Mouse (Mus musculus): ENCODE measurements around the gene Bricd5. TPM values are rescaled to one million over a fixed set of nuclear protein-coding genes. Genes with fewer than 3 reads are reported as not detected.

Gene Bricd5
- total and polyA plus RNA-seq, 3 experiments, result 0.98 TPM; not detected in 2

DNA sequence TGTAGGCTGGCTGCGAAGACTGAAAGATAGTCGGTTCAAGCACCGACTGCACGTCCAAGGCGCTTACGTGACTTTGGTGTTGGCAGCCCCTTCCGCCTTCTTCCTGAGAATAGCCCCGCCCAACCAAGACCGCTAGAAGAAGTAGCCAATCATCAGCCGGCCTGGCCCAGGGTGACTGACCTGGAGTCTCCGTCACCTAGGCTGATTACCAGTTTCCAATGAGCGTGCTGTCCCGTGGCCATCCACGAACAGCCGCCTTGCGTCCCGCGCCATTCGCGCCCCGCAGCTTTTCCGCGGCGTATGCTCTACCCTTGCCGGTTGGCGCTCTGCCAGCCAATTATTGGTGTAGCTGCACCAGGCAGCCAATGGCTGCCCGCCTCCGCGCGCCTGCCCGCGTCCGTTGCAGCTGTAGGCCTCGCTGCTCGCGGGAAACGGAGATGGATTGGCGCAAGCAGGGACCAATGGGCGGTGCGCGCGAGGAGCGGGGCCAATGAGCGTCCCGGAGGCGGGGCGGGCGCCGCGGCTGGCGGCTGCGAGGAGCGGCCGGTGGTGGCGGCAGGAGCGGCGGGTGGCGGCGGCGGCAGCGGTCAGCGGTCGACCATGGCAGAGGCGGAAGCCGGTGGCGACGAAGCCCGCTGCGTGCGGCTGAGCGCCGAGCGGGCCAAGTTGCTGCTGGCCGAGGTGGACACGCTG lies 3.6 kb upstream of the Bricd5 start, which contains the start of the genes E4f1 and Pgp (continued):
- TF ChIP-seq ZMIZ1 (IDR thresholded peaks at IDR 0.05; ENCODE audit: low read depth, low read length) (peak; percentile 84), BHLHE40 (IDR thresholded peaks at IDR 0.05; ENCODE audit: low read depth, low read length) (peak; percentile 54; the same call in 1 of the 2 replicates), SMC3 (IDR thresholded peaks at IDR 0.05; ENCODE audit: low read depth, low read length) (no peak), USF2 (conservative IDR thresholded peaks at IDR 0.05; ENCODE audit: low read depth, low read length) (no peak), UBTF (IDR thresholded peaks at IDR 0.05; ENCODE audit: low read depth, low read length) (no peak), TCF12 (IDR thresholded peaks at IDR 0.05; ENCODE audit: low read depth, low read length) (peak; percentile 76; the same call in 1 of the 2 replicates), CTCF (conservative IDR thresholded peaks at IDR 0.05 in 1 of 2, IDR thresholded peaks at IDR 0.05 in 1 of 2; ENCODE audit: low read depth in 2 of 2, low read length in 2 of 2) (no peak), MXI1 (IDR thresholded peaks at IDR 0.05; ENCODE audit: low read depth, low read length) (peak; percentile 81), NRF1 (IDR thresholded peaks at IDR 0.05; ENCODE audit: low read depth, low read length) (peak; percentile 78)

DNA sequence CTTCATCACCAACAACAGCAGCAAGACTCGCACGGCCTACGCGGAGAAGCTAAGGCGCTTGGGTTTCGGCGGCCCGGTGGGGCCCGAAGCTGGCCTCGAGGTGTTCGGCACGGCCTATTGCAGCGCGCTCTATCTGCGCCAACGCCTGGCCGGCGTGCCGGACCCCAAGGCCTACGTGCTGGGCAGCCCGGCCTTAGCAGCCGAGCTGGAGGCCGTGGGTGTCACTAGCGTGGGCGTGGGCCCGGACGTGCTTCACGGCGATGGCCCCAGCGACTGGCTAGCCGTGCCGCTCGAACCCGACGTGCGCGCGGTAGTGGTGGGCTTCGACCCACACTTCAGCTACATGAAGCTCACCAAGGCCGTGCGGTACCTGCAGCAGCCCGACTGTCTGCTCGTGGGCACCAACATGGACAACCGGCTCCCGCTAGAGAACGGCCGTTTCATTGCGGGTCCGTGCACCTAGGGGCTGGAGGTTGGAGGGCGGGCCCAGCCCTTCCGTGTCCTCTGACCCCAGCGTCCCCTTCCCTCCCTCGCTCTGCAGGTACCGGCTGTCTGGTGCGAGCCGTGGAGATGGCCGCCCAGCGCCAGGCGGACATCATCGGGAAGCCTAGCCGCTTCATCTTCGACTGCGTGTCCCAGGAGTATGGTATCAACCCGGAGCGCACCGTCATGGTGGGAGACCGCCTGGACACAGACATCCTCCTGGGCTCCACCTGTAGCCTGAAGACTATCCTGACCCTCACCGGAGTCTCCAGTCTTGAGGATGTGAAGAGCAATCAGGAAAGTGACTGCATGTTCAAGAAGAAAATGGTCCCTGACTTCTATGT lies 2.8 kb upstream of the Bricd5 start:
- dilution Hi-C loops (cut with MboI; ENCODE audit: extremely low pct_ligation_motif_present, extremely low pct_unique_long_range_greater_than_20kb, low sequenced_read_pairs) (no loop called here), in situ Hi-C loops (cut with MboI; ENCODE audit: low pct_ligation_motif_present, low pct_unique_long_range_greater_than_20kb, low sequenced_read_pairs) (no loop called here)
- Histone ChIP-seq H3K27me3 (replicated peaks) (no peaks in the 10 kb centered on the region), H3K36me3 (replicated peaks in 1 of 2; ENCODE audit: control insufficient read depth in 1 of 2, insufficient read depth in 1 of 2, low read length in 1 of 2) (peaks cover 28 to 52% of the 10 kb centered on the region in 2 experiments), H3K4me1 (ENCODE audit: control insufficient read depth in 1 of 2, insufficient read depth in 2 of 2) (peaks cover 11 to 23% of the 10 kb centered on the region in 2 experiments), H3K9ac (ENCODE audit: insufficient read depth, low read depth) (peak overlapping the region; percentile 84), H3K27ac (ENCODE audit: insufficient read depth, low read depth) (peak overlapping the region; percentile 34; the same call in 1 of the 2 replicates), H3K4me3 (replicated peaks in 1 of 3; ENCODE audit: low read depth in 2 of 3, low read length in 2 of 3, poor library complexity in 1 of 3) (peak overlapping the region; percentile 85 to 98 (median 89)), H3K79me2 (replicated peaks; ENCODE audit: control insufficient read depth, extremely low read depth, insufficient read depth, poor library complexity, severe bottlenecking) (peaks cover 7% of the 10 kb centered on the region; the same call in 1 of the 2 replicates), H3K9me3 (replicated peaks; ENCODE audit: low read length) (no peaks in the 10 kb centered on the region), H3K4me2 (ENCODE audit: insufficient read depth, low read depth, poor library complexity, severe bottlenecking) (peak overlapping the region; percentile 97)
- no peak for DNase-seq (ENCODE audit: extremely low read depth)
- no peak for TF ChIP-seq PAX5 (IDR thresholded peaks at IDR 0.05; ENCODE audit: low read length)
- TF ChIP-seq SIN3A (IDR thresholded peaks at IDR 0.05; ENCODE audit: low read length), result peak; percentile 18; the same call in 1 of the 2 replicates
- TF ChIP-seq NELFE (IDR thresholded peaks at IDR 0.05; ENCODE audit: low read depth, low read length), result no peak
- TF ChIP-seq BHLHE40 (IDR thresholded peaks at IDR 0.05; ENCODE audit: low read depth, low read length), result no peak

DNA sequence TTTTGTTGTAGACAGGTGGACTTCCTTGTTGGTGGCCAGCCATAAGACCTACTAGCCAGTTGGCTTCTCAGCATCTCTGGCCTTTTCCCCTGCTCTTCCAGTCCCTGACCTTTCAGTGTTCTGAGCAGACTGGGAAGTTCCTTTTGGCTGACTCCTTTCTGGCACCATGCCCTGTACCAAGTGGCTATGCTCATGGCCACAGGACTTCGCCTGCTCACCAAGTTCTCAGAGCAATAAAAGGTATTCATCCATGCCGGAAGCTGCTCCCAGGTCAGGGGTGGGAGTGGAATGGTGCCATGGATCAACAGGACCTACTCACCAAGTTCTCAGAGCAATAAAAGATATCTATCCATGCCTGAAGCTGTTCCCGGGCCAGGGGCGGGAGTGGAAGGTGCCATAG lies 1.2 kb upstream of the Bricd5 start:
- Histone ChIP-seq H3K4me3 (replicated peaks in 1 of 3; ENCODE audit: low read depth in 2 of 3, low read length in 2 of 3, poor library complexity in 1 of 3) (no peak overlapping the region), H3K27me3 (replicated peaks) (no peaks in the 10 kb centered on the region), H3K79me2 (replicated peaks; ENCODE audit: control insufficient read depth, extremely low read depth, insufficient read depth, poor library complexity, severe bottlenecking) (peaks cover 7% of the 10 kb centered on the region; the same call in 1 of the 2 replicates), H3K36me3 (replicated peaks in 1 of 2; ENCODE audit: control insufficient read depth in 1 of 2, insufficient read depth in 1 of 2, low read length in 1 of 2) (peaks cover 39 to 59% of the 10 kb centered on the region in 2 experiments), H3K9me3 (replicated peaks; ENCODE audit: low read length) (no peaks in the 10 kb centered on the region), H3K9ac (ENCODE audit: insufficient read depth, low read depth) (no peak overlapping the region), H3K4me2 (ENCODE audit: insufficient read depth, low read depth, poor library complexity, severe bottlenecking) (no peak overlapping the region), H3K27ac (ENCODE audit: insufficient read depth, low read depth) (no peak overlapping the region), H3K4me1 (ENCODE audit: control insufficient read depth in 1 of 2, insufficient read depth in 2 of 2) (peaks cover 5 to 26% of the 10 kb centered on the region in 2 experiments; a peak in 3 of 4 replicates)
- no peak for TF ChIP-seq RCOR1 (conservative IDR thresholded peaks at IDR 0.05; ENCODE audit: low read depth, low read length)
- 0 out of 2 replicates have a peak, but pooled peaks have one; percentile 4 for TF ChIP-seq POLR2AphosphoS2 (IDR thresholded peaks at IDR 0.05; ENCODE audit: low read depth, low read length)
- in situ Hi-C loops (cut with MboI; ENCODE audit: low pct_ligation_motif_present, low pct_unique_long_range_greater_than_20kb, low sequenced_read_pairs) (no loop called here), dilution Hi-C loops (cut with MboI; ENCODE audit: extremely low pct_ligation_motif_present, extremely low pct_unique_long_range_greater_than_20kb, low sequenced_read_pairs) (no loop called here)
- no peak for DNase-seq (ENCODE audit: extremely low read depth)
